15 mouse cellular contexts compared by ENCODE assay signal in genomic region chr6:87503976-87504375, GRCm38 (mm10). TPM values are rescaled to one million over a fixed set of nuclear protein-coding genes. Genes with fewer than 3 reads are reported as not detected.
DNase-seq lines count a peak whose midpoint lies in the region; ATAC-seq and TF ChIP-seq lines count a peak whose summit lies in the region.
"Had no signal": no experiment of that assay in that cellular context is flagged by ENCODE, and none has a peak within 500 bp of the region (broad histone marks: within the 10 kb centered on the region; RNA-seq: fewer than 3 reads in every experiment).

No protein-coding gene starts in this region.

- H3K27ac ChIP-seq in forebrain, embryonic 11.5 days (ENCODE audit: low read depth, low read length): no peak overlapping the region
- H3K27ac ChIP-seq in forebrain, embryonic 15.5 days (replicated peaks): no peak overlapping the region
- peak overlapping the region; percentile 68 for H3K27ac ChIP-seq in bone marrow, adult 2 months (ENCODE audit: control insufficient read depth, insufficient read depth, low read depth, low read length, poor library complexity)
- H3K27ac ChIP-seq in stomach, postnatal 0 days (replicated peaks): no peak overlapping the region
- H3K27ac ChIP-seq: intestine, embryonic 15.5 days; limb, embryonic 12.5 days had no signal

- no peak for TF ChIP-seq CTCF in bone marrow, adult 2 months (IDR thresholded peaks at IDR 0.05; ENCODE audit: control insufficient read depth, insufficient read depth, low read length)
- TF ChIP-seq CTCF in stomach, postnatal 0 days (IDR thresholded peaks at IDR 0.05; ENCODE audit: low read depth): no peak

- H3K9me3 ChIP-seq in forebrain, embryonic 11.5 days (ENCODE audit: control insufficient read depth, low read length): no peaks in the 10 kb centered on the region
- H3K9me3 ChIP-seq in forebrain, embryonic 15.5 days: no peaks in the 10 kb centered on the region
- H3K9me3 ChIP-seq in stomach, postnatal 0 days (ENCODE audit: control insufficient read depth, low read length): no peaks in the 10 kb centered on the region
- H3K9me3 ChIP-seq: intestine, embryonic 15.5 days; limb, embryonic 12.5 days had no signal

- 65% methylated on average over 5 of the region's 5 CpGs for WGBS in forebrain, embryonic 11.5 days
- 54% methylated on average over 5 of the region's 5 CpGs for WGBS in forebrain, embryonic 15.5 days
- 6% methylated on average over 5 of the region's 5 CpGs for WGBS in bone marrow, adult 2 months
- WGBS in stomach, postnatal 0 days: 66% methylated on average over 5 of the region's 5 CpGs

- no peak for TF ChIP-seq EP300 in stomach, postnatal 0 days (optimal IDR thresholded peaks at IDR 0.05)

- no peak overlapping the region for H3K4me3 ChIP-seq in forebrain, embryonic 11.5 days (ENCODE audit: low read depth, low read length)
- H3K4me3 ChIP-seq in forebrain, embryonic 15.5 days: no peak overlapping the region
- no peak overlapping the region for H3K4me3 ChIP-seq in bone marrow, adult 2 months (replicated peaks; ENCODE audit: control insufficient read depth, low read depth, low read length)
- H3K4me3 ChIP-seq in stomach, postnatal 0 days (ENCODE audit: low read depth, low read length): no peak overlapping the region
- H3K4me3 ChIP-seq: intestine, embryonic 15.5 days; limb, embryonic 12.5 days had no signal

- no peak for TF ChIP-seq POLR2A in bone marrow, adult 2 months (IDR thresholded peaks at IDR 0.05; ENCODE audit: borderline replicate concordance, control insufficient read depth, low read depth, low read length)

- H3K4me2 ChIP-seq in forebrain, embryonic 11.5 days (ENCODE audit: low read depth, low read length, severe bottlenecking): no peak overlapping the region
- no peak overlapping the region for H3K4me2 ChIP-seq in forebrain, embryonic 15.5 days (replicated peaks)
- H3K4me2 ChIP-seq in stomach, postnatal 0 days (replicated peaks; ENCODE audit: low read depth): no peak overlapping the region
- H3K4me2 ChIP-seq: intestine, embryonic 15.5 days; limb, embryonic 12.5 days had no signal

- DNase-seq in forebrain, embryonic 11.5 days (ENCODE audit: low spot score): peak; percentile 13
- DNase-seq in 416B (ENCODE audit: low read depth): peak; percentile 44
- peak; percentile 76 for DNase-seq in splenic B cell, adult 2 months (ENCODE audit: low read depth, low spot score)
- DNase-seq in stomach, postnatal 0 days (ENCODE audit: low spot score): no peak
- no peak for DNase-seq in adrenal gland, postnatal 4 days (ENCODE audit: low spot score in 2 of 2)
- DNase-seq: adrenal gland, postnatal 36 days; cerebellum, adult 18-20 months; heart, postnatal 4 days; kidney, postnatal 25 days had no signal

- ATAC-seq in forebrain, embryonic 11.5 days (replicated peaks; ENCODE audit: low FRiP score): no peak
- no peak for ATAC-seq in forebrain, embryonic 15.5 days (replicated peaks)
- no peak for ATAC-seq in stomach, postnatal 0 days (ENCODE audit: low FRiP score, low TSS enrichment)
- ATAC-seq in erythroid progenitor cell, adult 5-6 weeks (replicated peaks; ENCODE audit: low FRiP score, poor library complexity, severe bottlenecking): no peak
- ATAC-seq: forebrain, embryonic 16.5 days; intestine, embryonic 15.5 days had no signal

- 0 out of 2 replicates have a peak, but pooled peaks cover 2% of the 10 kb centered on the region for H3K4me1 ChIP-seq in forebrain, embryonic 11.5 days (replicated peaks; ENCODE audit: control insufficient read depth, insufficient read depth, low read length)
- H3K4me1 ChIP-seq in forebrain, embryonic 15.5 days: no peaks in the 10 kb centered on the region
- peaks cover 19% of the 10 kb centered on the region for H3K4me1 ChIP-seq in bone marrow, adult 2 months (ENCODE audit: control insufficient read depth, insufficient read depth, low read length)
- no peaks in the 10 kb centered on the region for H3K4me1 ChIP-seq in stomach, postnatal 0 days (replicated peaks; ENCODE audit: control insufficient read depth, insufficient read depth)
- H3K4me1 ChIP-seq: intestine, embryonic 15.5 days had no signal

- H3K36me3 ChIP-seq in forebrain, embryonic 11.5 days (ENCODE audit: control insufficient read depth, insufficient read depth, low read length): no peaks in the 10 kb centered on the region
- no peaks in the 10 kb centered on the region for H3K36me3 ChIP-seq in forebrain, embryonic 15.5 days
- no peaks in the 10 kb centered on the region for H3K36me3 ChIP-seq in splenic B cell, adult 2 months (ENCODE audit: control insufficient read depth, insufficient read depth, low read length, poor library complexity, severe bottlenecking)
- no peaks in the 10 kb centered on the region for H3K36me3 ChIP-seq in stomach, postnatal 0 days (ENCODE audit: control insufficient read depth, insufficient read depth, low read length)
- H3K36me3 ChIP-seq: intestine, embryonic 15.5 days; limb, embryonic 12.5 days had no signal

- H3K9ac ChIP-seq in forebrain, embryonic 11.5 days (ENCODE audit: low read length): no peak overlapping the region
- no peak overlapping the region for H3K9ac ChIP-seq in forebrain, embryonic 15.5 days (replicated peaks)
- no peak overlapping the region for H3K9ac ChIP-seq in stomach, postnatal 0 days (ENCODE audit: low read length)
- H3K9ac ChIP-seq: intestine, embryonic 15.5 days; limb, embryonic 12.5 days had no signal

- H3K27me3 ChIP-seq in forebrain, embryonic 11.5 days (ENCODE audit: control insufficient read depth, insufficient read depth, low read length): no peaks in the 10 kb centered on the region
- no peaks in the 10 kb centered on the region for H3K27me3 ChIP-seq in forebrain, embryonic 15.5 days
- H3K27me3 ChIP-seq in splenic B cell, adult 2 months (ENCODE audit: control insufficient read depth, insufficient read depth, low read length, poor library complexity, severe bottlenecking): no peaks in the 10 kb centered on the region
- no peaks in the 10 kb centered on the region for H3K27me3 ChIP-seq in stomach, postnatal 0 days (ENCODE audit: control insufficient read depth, insufficient read depth, low read length)
- H3K27me3 ChIP-seq: intestine, embryonic 15.5 days; limb, embryonic 12.5 days had no signal

RNA-seq across cellular contexts. Expression of gene Arhgap25, which starts 29.1 kb away (rescaled TPM):
- polyA plus RNA-seq in forebrain, embryonic 11.5 days (2014; fragmentation: Nextera tagmentation; extraction: Ambion mirVana): 2.0 and 2.7 TPM in 2 replicates
- polyA plus RNA-seq in forebrain, embryonic 15.5 days (2015; fragmentation: Nextera tagmentation; extraction: Ambion mirVana): 1.5 and 1.8 TPM in 2 replicates
- polyA plus RNA-seq in bone marrow, adult 2 months (2011; ENCODE audit: insufficient read depth, insufficient read length, low replicate concordance, missing spikeins): 9.9 and 24.4 TPM in 2 replicates
- polyA plus RNA-seq in stomach, postnatal 0 days (2015; fragmentation: Nextera tagmentation; extraction: Ambion mirVana): 3.6 and 3.7 TPM in 2 replicates
- total RNA-seq in adrenal gland, postnatal 4 days (2021): 1 to 10 TPM; 5.8 to 6.1 TPM
- 3.2 and 7.1 TPM in 2 replicates for total RNA-seq in erythroid progenitor cell, adult 5-6 weeks (2015; ENCODE audit: low replicate concordance)
- total RNA-seq in erythroid progenitor cell, adult 5-6 weeks (2017; ENCODE audit: low replicate concordance): 8.6 and 11.2 TPM in 2 replicates

Comparison
In these comparisons a context has a peak if more than half of its experiments do, and no peak if none do; other contexts are left out.
1. DNase-seq: peak in forebrain, embryonic 11.5 days (single experiment), 416B (single experiment) and splenic B cell, adult 2 months (single experiment); none in stomach, postnatal 0 days (single experiment) and adrenal gland, postnatal 4 days (0 of 2).